Mouse (Mus musculus) liver, embryonic 14.5 days (tissue): Measurements from ENCODE around the gene Brf1. TPM values are rescaled to one million over a fixed set of nuclear protein-coding genes. Genes with fewer than 3 reads are reported as not detected.

Source experiments
- ATAC-seq: fragments of 200-750 bp; cut with Nextera tagmentation; 2 replicates; pipeline ENCODE4 v1.8.0; 2017; ENCODE audit warnings: moderate number of reproducible peaks, mild to moderate bottlenecking, moderate library complexity; ENCODE audit not compliant: insufficient read depth
- DNase-seq, 3 experiments: peaks; one replicate each; pipeline ENCODE4 v3.0.0-alpha.2; 2012 to 2013; ENCODE audit warnings: low read depth in 3 of 3, low spot score in 3 of 3
- H3K27ac ChIP-seq: fragments of 300-500 bp; sonication (generic); 2 replicates; pipeline ENCODE4 v1.5.1; 2014; ENCODE audit warnings: moderate library complexity, mild to moderate bottlenecking, control low read depth, inconsistent platforms
- H3K27me3 ChIP-seq: fragments of 300-500 bp; sonication (generic); 2 replicates; pipeline ENCODE4 v1.6.1; 2014; ENCODE audit warnings: mild to moderate bottlenecking, low read length, moderate library complexity; ENCODE audit not compliant: control insufficient read depth, insufficient read depth
- H3K36me3 ChIP-seq: fragments of 300-500 bp; sonication (generic); replicated peaks from 2 replicates; pipeline ENCODE4 v1.6.1; 2014; ENCODE audit warnings: low read depth; ENCODE audit not compliant: control insufficient read depth, insufficient read depth
- H3K4me1 ChIP-seq, 2 experiments: fragments of 200-500 bp in 1 of 2; fragments of 300-500 bp in 1 of 2; sonication (generic) in 1 of 2; replicated peaks; 2 replicates each; pipeline ENCODE4 v1.6.1; 2012 to 2014; ENCODE audit warnings: antibody characterized with exemption in 1 of 2, inconsistent platforms in 1 of 2, low read length in 1 of 2; ENCODE audit not compliant: control insufficient read depth in 2 of 2, insufficient read depth in 2 of 2
- H3K4me2 ChIP-seq: fragments of 300-500 bp; sonication (generic); 2 replicates; pipeline ENCODE4 v1.6.1; 2014; ENCODE audit warnings: low read depth, mild to moderate bottlenecking, control low read depth, moderate library complexity
- H3K4me3 ChIP-seq, 2 experiments: fragments of 200-500 bp in 1 of 2; fragments of 300-500 bp in 1 of 2; sonication (generic) in 1 of 2; 2 replicates each; pipeline ENCODE4 v1.5.1; 2012 to 2014; ENCODE audit warnings: low read depth in 2 of 2, low read length in 2 of 2, mild to moderate bottlenecking in 2 of 2, control low read depth in 1 of 2, inconsistent platforms in 1 of 2, moderate library complexity in 1 of 2; ENCODE audit not compliant: insufficient read depth in 1 of 2
- H3K9ac ChIP-seq: fragments of 300-500 bp; sonication (generic); replicated peaks from 2 replicates; pipeline ENCODE4 v1.6.1; 2014; ENCODE audit warnings: mild to moderate bottlenecking, control low read depth, moderate library complexity
- H3K9me3 ChIP-seq: fragments of 300-500 bp; sonication (generic); 2 replicates; pipeline ENCODE4 v1.6.1; 2016; ENCODE audit warnings: low read length, mixed read lengths; ENCODE audit not compliant: control insufficient read depth
- CTCF ChIP-seq: IDR thresholded peaks from 2 replicates; pipeline ENCODE4 v1.5.1; 2016; ENCODE audit warnings: antibody characterized with exemption, low read depth, control low read depth
- EP300 ChIP-seq: IDR thresholded peaks from 2 replicates; pipeline ENCODE4 v1.6.1; 2016; ENCODE audit warnings: antibody characterized with exemption, low read depth
- WGBS: fragments of 180-500 bp; shearing (Covaris S2); extraction: QIAGEN DNeasy Blood & Tissue Kit; methylation state at CpG from one replicate; pipeline ENCODE4 v1.1.7; 2014; ENCODE audit not compliant: insufficient replicate concordance; 5-methylcytosine and 5-hydroxymethylcytosine counted together
- polyA plus RNA-seq, 2 experiments: library from polyadenylated mRNA; depleted of rRNA in 1 of 2; stranded (reverse) in 1 of 2; unstranded in 1 of 2; fragments of >200 nt; fragmentation: Nextera tagmentation in 1 of 2; extraction: Ambion mirVana in 1 of 2; gene quantifications; 2 replicates each; pipeline versions ENCODE4 v1.2.1 to v1.2.3; 2012 to 2014

Gene Brf1
- polyA plus RNA-seq, 2 experiments, result 19.5 to 32.0 TPM

DNA sequence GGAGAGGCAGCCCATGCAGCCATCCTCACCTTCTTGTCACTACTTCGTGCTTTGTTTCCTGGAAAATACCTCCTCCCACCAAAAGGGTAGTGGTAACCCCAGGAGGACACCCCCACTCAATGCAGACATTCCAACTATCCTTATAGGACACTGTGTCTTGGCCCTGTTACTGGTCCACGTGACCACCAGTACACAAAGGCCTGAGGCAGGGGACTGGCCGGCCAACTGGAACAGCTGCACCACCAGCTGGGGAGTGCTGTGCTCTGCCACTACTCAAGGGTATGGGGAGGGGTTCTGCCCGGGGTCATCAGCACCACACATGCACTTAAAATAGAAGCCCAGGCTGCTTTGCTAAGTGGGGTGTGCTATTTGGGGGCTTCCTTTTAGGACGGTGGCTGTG is 27.6 kb upstream of the Brf1 start:
- H3K27ac ChIP-seq, result no peak overlapping the region
- ATAC-seq (no peak), DNase-seq (no peak)
- no peak overlapping the region for H3K4me2 ChIP-seq
- TF ChIP-seq EP300 (no peak), CTCF (no peak)
- no peaks in the 10 kb centered on the region; the same call in 1 of the 2 replicates for H3K36me3 ChIP-seq
- peaks cover 27 to 28% of the 10 kb centered on the region in 2 experiments for H3K4me1 ChIP-seq
- H3K9me3 ChIP-seq, result no peaks in the 10 kb centered on the region
- 76% methylated on average over 5 of the region's 5 CpGs for WGBS
- H3K27me3 ChIP-seq, result no peaks in the 10 kb centered on the region
- no peak overlapping the region for H3K9ac ChIP-seq
- H3K4me3 ChIP-seq, result no peak overlapping the region

DNA sequence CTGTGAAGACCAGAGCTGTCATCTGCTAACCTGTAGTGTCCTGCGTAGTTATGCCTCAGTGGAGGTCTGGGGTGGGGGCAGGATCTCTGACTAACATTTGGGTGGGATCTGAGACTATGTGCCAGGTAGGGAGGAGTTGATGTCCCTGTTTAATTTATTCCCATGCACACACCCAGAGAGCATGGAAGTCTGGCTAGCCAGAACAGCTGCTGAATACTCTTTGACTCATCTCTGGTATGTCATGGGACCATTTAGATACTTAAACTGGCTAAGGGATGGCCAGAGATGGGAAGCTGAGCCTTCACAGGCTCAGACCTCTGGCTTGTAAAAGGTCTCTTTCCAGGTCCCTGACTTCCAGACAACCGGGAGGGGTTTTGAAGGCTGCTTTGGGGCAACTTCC is 27.0 kb upstream of the Brf1 start:
- no peak overlapping the region for H3K4me2 ChIP-seq
- DNase-seq (no peak), ATAC-seq (no peak)
- H3K36me3 ChIP-seq, result no peaks in the 10 kb centered on the region; the same call in 1 of the 2 replicates
- peaks cover 25 to 28% of the 10 kb centered on the region in 2 experiments for H3K4me1 ChIP-seq
- TF ChIP-seq CTCF (no peak), EP300 (no peak)
- H3K27ac ChIP-seq, result no peak overlapping the region
- H3K9ac ChIP-seq, result no peak overlapping the region
- no peaks in the 10 kb centered on the region for H3K27me3 ChIP-seq
- no peaks in the 10 kb centered on the region for H3K9me3 ChIP-seq
- WGBS, result 84% methylated on average over 2 of the region's 2 CpGs
- no peak overlapping the region for H3K4me3 ChIP-seq

DNA sequence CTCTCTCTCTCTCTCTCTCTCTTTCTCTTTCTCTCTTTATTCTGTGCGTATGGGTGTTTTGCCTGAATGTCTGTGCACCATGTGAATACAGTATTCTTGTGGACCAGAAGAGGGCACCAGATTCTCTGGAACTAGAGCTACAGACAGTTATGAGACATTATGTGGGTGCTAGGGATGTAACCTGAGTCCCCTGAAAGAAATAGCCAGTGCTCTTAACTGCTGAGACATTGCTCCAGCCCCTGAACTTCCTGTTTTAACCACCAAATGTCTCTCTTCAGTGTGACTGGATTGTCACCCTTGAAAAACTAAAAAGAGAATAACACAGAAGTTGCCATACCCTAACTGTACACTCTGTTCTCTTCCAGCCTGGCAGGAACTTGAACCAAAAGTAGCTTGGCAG is 26.1 kb upstream of the Brf1 start:
- no peaks in the 10 kb centered on the region; the same call in 1 of the 2 replicates for H3K36me3 ChIP-seq
- H3K27me3 ChIP-seq, result no peaks in the 10 kb centered on the region
- H3K4me3 ChIP-seq, result no peak overlapping the region
- no peak overlapping the region for H3K9ac ChIP-seq
- H3K9me3 ChIP-seq, result no peaks in the 10 kb centered on the region
- ATAC-seq (no peak), DNase-seq (no peak)
- no peak for TF ChIP-seq EP300
- no peak for TF ChIP-seq CTCF
- peaks cover 16 to 18% of the 10 kb centered on the region in 2 experiments for H3K4me1 ChIP-seq
- no peak overlapping the region for H3K4me2 ChIP-seq
- WGBS, result 94% methylated on average over 1 of the region's 1 CpGs
- H3K27ac ChIP-seq, result no peak overlapping the region

DNA sequence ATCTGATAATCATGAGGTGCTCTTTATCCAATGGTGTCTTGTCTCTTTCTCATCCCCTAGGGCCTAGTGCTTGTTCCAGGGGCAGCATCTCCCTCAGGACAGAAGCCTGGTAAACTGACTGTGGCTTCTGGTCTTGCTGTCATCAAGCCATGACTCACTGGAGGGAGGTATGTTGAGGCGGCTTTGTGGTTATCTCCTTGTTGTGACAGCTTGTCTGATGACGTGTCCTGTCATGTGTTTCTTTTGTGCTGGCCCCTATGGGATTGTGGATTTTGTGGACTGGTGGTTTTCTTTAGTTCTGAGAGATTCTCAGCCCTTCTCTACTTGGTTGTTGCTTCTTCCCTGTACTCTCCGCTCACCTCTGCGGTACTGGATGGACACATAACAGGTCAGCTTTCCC is 22.6 kb upstream of the Brf1 start:
- H3K27me3 ChIP-seq, result no peaks in the 10 kb centered on the region
- H3K36me3 ChIP-seq, result no peaks in the 10 kb centered on the region; the same call in 1 of the 2 replicates

DNA sequence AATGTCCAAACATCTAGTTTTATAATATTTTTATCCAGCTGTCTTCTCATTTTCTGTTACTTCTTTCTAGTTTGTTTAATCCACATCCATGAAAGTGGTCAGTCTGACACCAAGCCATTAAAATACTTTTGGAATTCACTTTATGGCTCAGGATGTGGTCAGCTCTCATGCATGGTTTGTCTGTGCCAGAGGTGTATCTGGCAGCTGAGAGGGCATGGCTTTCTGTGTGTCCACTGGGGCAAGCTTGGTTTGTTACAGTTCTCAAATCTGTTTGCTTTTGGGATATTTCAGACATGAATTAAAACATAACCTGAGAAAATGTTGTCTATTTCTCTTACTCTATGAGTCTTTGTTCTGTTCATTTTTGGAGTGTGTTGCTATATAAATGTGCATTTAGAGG is 21.0 kb upstream of the Brf1 start:
- H3K9ac ChIP-seq, result no peak overlapping the region
- no peaks in the 10 kb centered on the region for H3K27me3 ChIP-seq
- no peak for TF ChIP-seq EP300
- TF ChIP-seq CTCF, result no peak
- ATAC-seq (no peak), DNase-seq (no peak)
- no peak overlapping the region for H3K4me3 ChIP-seq
- no peak overlapping the region for H3K4me2 ChIP-seq
- no peaks in the 10 kb centered on the region for H3K9me3 ChIP-seq
- H3K4me1 ChIP-seq, result peaks cover 0 to 2% of the 10 kb centered on the region in 2 experiments; a peak in 1 of 4 replicates
- H3K27ac ChIP-seq, result no peak overlapping the region
- H3K36me3 ChIP-seq, result no peaks in the 10 kb centered on the region; the same call in 1 of the 2 replicates

More for the DNA sequence above, 22.6 kb upstream of the Brf1 start:
- TF ChIP-seq EP300 (no peak), CTCF (no peak)
- no peak for ATAC-seq
- Histone ChIP-seq H3K9me3 (no peaks in the 10 kb centered on the region), H3K4me1 (no peaks in the 10 kb centered on the region; a peak in 1 of 4 replicates), H3K4me2 (no peak overlapping the region), H3K27ac (no peak overlapping the region), H3K4me3 (no peak overlapping the region), H3K9ac (no peak overlapping the region)
- no peak for DNase-seq
- WGBS, result 61% methylated on average over 4 of the region's 4 CpGs
